Mouse (Mus musculus): ENCODE measurements at regions not wholly inside any gene's neighbourhood (a gene's known extent, or its start where the extent isn't known, plus 50 kb on each side); places are given as distances from the start of the nearest gene placed in this dataset.

GRCm38 (mm10) chr5:111897568-111897967, 163.8 kb downstream of the Gm26897 start:
- DNase-seq (ENCODE audit: low spot score in 2 of 2), result no peak

GRCm38 (mm10) chr5:111898482-111898881, 164.8 kb downstream of the Gm26897 start:
- no peak for DNase-seq (ENCODE audit: low spot score in 2 of 2)

DNA sequence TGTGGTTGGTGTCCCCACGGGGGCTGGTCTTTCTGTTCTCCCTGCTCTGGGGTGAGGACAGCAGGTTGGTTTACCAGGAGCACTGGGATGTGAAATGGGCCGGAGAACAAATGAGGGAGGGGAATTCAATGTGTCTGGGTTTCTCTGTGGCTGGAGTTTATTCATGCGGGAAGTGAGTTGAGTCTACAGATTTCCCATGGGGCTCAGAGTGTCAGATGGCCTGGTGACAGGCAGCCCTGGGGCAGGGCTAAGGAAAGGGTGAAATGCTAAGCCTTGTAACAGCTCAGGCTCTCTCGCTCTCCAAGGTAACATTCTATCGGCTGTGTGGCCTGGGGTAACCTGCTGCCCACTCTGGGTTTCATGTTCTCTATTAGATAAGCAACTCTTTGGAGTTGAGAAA, 167.5 kb downstream of the Gm26897 start:
- DNase-seq (ENCODE audit: low spot score in 2 of 2), result no peak

- no peak for DNase-seq (ENCODE audit: low spot score in 2 of 2)
Observed at GRCm38 (mm10) chr5:111901678-111902077, 168.0 kb downstream of the Gm26897 start.

DNA sequence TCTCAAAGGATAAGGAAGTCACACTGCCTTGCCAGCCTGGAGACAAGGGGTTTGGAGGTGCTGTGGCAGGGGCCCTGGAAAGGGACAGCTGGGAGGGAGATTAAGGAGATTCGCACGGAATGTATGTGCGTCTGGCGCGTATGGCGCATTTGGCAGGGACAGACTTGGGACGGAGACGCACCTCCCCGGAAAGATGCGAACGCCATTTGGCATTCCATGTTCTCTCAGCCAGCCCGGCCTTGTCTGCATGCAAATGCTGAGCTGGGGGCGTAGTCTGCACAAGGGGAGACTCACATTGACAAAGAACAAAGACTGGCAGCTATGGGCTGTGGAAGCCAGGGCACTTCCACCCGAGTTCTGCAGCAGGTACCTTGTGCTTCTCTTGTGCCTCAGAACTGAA, 174.4 kb downstream of the Gm26897 start:
- DNase-seq (ENCODE audit: low spot score in 2 of 2), result no peak

GRCm38 (mm10) chr5:111910514-111910913, 176.8 kb downstream of the Gm26897 start:
- DNase-seq (ENCODE audit: low spot score in 2 of 2), result no peak

DNA sequence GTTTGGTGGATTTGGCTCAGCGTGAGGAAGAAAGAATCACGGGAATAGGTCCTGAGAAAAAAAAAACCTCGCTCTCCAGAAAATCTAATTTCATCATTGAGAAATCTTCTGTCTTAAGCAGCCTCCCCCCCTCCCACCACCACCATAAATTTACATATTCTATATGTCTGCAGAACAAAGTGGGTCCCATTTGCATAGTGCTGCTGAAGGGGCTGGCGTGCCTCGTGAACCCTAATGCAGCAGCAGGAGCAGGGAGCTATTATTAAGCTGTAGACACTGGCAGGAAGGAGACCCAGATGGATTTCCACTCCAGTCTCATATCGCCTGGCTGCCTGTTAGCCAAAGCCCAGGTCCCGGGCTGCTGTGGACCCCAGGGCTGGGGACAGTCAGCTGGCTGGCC, 179.6 kb downstream of the Gm26897 start:
- no peak for DNase-seq (ENCODE audit: low spot score in 2 of 2)

GRCm38 (mm10) chr5:111914296-111914695, 180.6 kb downstream of the Gm26897 start:
- DNase-seq (ENCODE audit: low spot score in 2 of 2), result no peak

- DNase-seq (ENCODE audit: low spot score in 2 of 2), result no peak
Observed at GRCm38 (mm10) chr5:111917643-111918252, 184.0 kb downstream of the Gm26897 start.

- DNase-seq (ENCODE audit: low spot score in 2 of 2), result no peak
Observed at GRCm38 (mm10) chr5:111918888-111919287, 185.2 kb downstream of the Gm26897 start.

GRCm38 (mm10) chr5:111922991-111923701, 189.4 kb downstream of the Gm26897 start:
- DNase-seq (ENCODE audit: low spot score in 2 of 2), result no peak

DNA sequence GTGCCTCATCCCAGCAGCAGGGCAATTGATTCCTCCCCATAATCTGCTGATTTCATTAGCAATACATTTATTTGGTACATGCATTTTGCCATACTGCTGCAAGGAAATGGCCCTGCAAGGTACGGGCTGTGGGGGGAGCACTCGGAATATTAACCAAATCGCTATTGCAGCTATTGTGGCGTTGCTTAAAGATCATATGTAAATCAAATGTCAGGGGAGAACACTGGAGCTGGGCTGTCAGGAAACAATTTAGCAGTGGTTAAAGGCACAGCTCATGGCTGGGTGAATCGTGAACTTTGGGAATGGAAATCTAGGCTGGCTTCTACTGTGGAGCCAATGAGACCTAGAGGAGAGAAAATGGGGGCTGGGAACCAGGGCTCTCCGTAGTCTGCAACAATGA, 192.0 kb downstream of the Gm26897 start:
- no peak for DNase-seq (ENCODE audit: low spot score in 2 of 2)

- no peak for DNase-seq (ENCODE audit: low spot score in 2 of 2)
Observed at GRCm38 (mm10) chr5:111929180-111929990, 195.7 kb downstream of the Gm26897 start.

DNA sequence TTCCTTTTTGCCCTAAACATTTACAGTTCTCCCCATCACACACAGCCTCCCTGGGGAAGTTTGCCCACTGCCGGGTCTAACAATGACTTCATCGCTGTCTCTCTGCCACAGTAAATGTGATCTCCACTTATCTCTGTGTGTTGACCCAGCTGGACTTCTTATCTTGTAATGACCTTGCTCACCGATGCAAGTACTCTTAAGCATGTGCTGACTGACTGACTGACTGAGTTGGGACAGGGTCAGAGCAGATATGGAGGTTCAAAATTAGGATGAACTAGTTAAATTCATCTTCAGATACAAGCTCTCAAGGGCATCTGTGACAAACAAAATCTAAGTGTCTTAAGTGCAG, 196.2 kb downstream of the Gm26897 start:
- no peak for DNase-seq (ENCODE audit: low spot score in 2 of 2)

GRCm38 (mm10) chr5:111931733-111932132, 198.0 kb downstream of the Gm26897 start:
- DNase-seq (ENCODE audit: low spot score in 2 of 2), result no peak

DNA sequence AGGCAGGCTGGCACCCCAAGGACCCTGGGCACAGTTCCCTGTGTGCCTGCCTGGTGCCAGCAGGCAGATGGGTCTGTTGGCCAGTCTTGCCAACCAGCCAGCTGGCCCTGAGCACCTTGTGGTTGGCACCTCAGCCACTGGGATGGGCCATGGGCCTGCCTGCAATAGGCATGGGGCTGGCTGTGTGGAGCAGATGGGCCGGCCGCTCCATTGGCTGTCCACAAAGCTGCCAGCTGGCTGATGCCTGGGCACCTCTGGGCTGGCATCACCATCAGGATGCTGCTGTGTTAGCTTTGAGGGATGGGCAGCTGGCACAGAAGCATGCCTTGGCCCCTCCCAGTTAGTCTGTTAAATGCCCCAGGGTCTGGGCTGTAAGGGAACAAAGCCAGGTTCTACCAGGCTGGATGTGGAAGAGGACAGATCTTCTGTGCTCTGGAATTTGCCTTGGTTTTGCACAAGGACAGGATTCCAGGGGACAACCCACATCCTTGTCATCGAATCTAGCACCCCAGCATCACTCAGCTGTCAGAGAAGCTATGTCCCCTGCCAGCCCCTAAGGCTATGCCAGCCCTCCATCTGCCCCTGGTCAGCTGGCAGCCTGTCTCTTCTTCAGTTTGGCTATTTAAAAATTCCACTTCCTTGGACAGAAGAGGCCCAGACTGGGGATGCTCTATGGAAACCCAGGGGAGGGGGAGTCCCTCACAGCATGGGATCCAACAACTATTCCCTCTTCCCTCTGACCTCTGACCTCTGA, 201.8 kb downstream of the Gm26897 start:
- DNase-seq (ENCODE audit: low spot score in 2 of 2), result no peak

DNA sequence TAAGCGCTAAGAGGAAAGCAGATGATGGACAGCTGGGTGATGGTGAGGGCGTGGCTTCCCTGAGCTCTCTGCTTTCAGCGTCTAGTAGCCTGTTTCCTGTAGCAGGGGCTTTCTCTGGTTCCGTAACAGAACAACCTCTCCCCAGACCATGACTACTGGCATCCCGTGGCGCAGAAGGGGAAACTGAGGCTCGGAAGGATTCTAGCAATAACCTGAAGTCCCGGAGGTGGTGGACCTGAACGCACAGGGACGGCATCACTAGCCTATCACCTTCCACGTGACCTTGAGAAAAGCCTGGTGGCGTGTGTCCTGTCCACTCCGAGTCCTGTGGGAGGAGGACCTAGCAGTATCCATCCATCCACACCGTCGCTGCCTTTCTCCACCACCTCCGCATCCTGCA, 208.1 kb downstream of the Gm26897 start:
- no peak for DNase-seq (ENCODE audit: low spot score in 2 of 2)

DNA sequence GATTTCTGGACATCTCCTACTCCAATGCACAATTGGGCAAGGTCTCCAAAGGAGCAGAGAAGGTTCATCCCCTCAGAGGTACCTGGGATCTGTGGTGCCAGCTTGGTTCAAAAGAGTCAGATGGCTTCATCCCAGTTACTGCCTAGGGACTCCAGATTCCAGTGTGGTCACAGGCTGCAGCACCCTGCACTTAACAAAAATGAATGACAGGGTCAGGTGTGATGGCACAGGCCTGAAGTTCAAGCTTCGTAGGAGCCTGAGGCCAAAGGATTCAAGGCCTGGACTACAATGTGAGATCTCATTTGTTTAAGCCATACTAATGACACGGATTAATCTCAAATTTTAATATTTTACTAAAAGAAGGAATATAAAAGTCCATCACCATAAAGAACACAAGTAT, 209.1 kb downstream of the Gm26897 start:
- DNase-seq (ENCODE audit: low spot score in 2 of 2), result no peak

- no peak for DNase-seq (ENCODE audit: low spot score in 2 of 2)
Observed at GRCm38 (mm10) chr5:111943337-111944162, 209.8 kb downstream of the Gm26897 start.

- DNase-seq (ENCODE audit: low spot score in 2 of 2), result no peak
Observed at GRCm38 (mm10) chr5:111944273-111944971, 210.7 kb downstream of the Gm26897 start.

- no peak for DNase-seq (ENCODE audit: low spot score in 2 of 2)
Observed at GRCm38 (mm10) chr5:111944972-111945285, 211.2 kb downstream of the Gm26897 start.
